Mouse (Mus musculus): ENCODE results near the gene Terb2.

DNA sequence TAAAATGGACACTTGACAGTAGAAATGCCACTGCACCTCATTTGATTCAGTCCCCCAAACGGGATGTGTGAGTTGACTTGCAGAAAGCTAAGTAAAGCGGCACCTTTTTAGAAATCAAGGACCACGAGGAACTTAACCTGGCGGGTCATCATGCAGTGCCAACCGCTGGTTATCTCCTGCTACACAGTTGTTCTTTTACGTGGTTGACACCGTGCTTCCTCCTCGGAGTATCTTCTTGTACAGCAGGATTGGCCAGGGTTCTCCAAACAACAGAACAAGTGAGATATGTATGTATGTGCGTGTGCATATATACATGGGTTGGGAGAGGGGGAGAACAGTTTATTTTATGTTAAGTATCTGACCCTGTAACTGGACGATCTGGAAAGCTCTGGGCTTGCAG is 61.7 kb downstream of the Terb2 start:
- TF ChIP-seq TCF12 (IDR thresholded peaks at IDR 0.05; ENCODE audit: low read depth, low read length) (peak; percentile 66), CTCF (IDR thresholded peaks at IDR 0.05 in 2 of 3, conservative IDR thresholded peaks at IDR 0.05 in 1 of 3; ENCODE audit: control insufficient read depth in 1 of 3, insufficient read depth in 1 of 3, low read depth in 2 of 3, low read length in 3 of 3, poor library complexity in 1 of 3, severe bottlenecking in 1 of 3) (no peak), MAX (IDR thresholded peaks at IDR 0.05; ENCODE audit: low read length) (no peak), GATA1 (IDR thresholded peaks at IDR 0.05; ENCODE audit: low read depth, low read length) (peak; percentile 43; the same call in 1 of the 2 replicates), GABPA (IDR thresholded peaks at IDR 0.05; ENCODE audit: low read depth, low read length) (no peak), ELF1 (IDR thresholded peaks at IDR 0.05; ENCODE audit: low read depth, low read length) (no peak), ZC3H11A (IDR thresholded peaks at IDR 0.05; ENCODE audit: low read depth, low read length) (no peak), MAFK (IDR thresholded peaks at IDR 0.05; ENCODE audit: borderline replicate concordance, low read depth, low read length) (no peak), SIN3A (IDR thresholded peaks at IDR 0.05; ENCODE audit: low read length) (no peak), MXI1 (IDR thresholded peaks at IDR 0.05; ENCODE audit: low read depth, low read length) (no peak)

Data from MEL (cell line).